Mouse (Mus musculus) frontal cortex, postnatal 10 days (tissue): ENCODE results near the gene Inhbe.
"Not testable (repeated sequence)": the region's sequence is repeated elsewhere in the genome, so short reads cannot be mapped to it uniquely, and the experiment has no call there.

Source experiments
- DNase-seq, 2 experiments: peaks; one replicate each; pipeline ENCODE4 v3.0.0; 2022; ENCODE audit warnings: low spot score in 2 of 2, mixed read lengths in 1 of 2

Inhbe gene

DNA sequence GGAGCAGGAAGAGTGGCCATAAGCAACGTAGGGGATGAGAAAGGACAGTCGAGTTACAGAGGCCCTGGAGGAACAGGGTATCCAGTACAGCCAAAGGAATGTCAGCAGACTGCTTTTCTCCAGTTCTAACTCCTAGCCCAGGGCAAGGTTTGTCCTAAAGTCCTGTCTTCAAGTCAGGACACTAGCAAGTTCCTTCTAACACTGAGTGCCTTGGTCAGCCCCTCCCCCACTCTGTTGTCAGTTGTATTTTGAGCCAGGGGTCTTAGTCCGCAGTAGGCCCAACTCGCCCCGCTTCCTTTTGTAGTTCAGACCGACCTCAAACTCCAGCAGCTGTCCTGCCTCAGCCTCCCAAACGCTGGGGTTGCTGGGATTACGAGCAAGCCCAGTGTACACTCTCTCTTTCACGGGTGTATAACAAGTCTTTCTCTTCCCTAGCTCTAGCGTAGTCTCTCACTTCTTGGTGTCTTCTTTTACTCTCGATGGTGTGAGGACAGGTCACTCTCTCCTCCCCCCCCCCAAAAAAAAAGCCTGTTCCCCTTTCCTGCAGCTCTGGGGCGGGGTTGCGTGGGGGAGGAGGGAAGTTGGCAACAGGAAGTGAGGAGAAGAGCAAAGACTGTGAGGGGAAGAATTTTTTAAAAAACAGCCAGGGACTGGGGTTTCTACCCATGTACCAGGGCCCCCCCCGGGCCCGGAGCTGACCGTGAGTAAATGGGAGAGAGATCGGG, 30.9 kb downstream of the Inhbe start:
- DNase-seq, result no peak

DNA sequence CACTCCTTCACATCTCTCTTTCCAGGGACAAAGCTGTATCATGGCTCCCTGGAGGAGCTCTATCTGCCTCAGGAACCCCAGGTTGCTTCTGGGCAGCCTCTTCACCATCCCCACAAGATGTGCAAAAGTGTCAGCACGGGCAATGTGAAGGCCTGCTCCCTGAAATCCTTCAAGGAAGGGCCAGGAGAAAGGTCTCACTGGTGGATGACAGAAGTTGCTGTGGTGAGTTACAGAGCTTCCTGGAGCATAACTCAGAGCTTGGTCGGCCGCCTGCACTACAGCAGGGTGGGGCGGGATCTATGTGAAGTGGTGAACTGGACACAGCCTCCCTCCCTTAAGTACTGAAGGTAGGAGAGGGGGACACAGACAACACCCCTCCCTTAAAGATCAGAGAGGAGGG, 31.5 kb downstream of the Inhbe start:
- no peak for DNase-seq

DNA sequence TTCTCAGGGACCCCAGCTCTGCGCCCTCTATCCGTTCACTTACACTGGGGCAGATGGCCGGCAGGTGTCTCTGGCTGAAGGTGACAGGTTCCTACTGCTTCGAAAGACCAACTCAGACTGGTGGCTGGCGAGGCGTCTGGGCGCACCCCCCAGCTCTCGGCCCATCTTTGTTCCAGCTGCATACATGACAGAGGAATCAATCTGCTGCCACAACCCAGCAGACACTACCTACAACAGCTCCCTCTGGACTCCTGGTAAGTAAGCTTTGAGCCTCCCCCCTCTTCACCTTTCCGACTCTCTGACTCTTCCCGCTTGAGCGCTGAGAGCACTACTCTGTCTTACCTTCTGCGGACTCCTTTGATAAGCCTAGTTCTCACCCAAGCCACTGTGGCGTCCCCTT, 32.0 kb downstream of the Inhbe start:
- DNase-seq, result no peak

DNA sequence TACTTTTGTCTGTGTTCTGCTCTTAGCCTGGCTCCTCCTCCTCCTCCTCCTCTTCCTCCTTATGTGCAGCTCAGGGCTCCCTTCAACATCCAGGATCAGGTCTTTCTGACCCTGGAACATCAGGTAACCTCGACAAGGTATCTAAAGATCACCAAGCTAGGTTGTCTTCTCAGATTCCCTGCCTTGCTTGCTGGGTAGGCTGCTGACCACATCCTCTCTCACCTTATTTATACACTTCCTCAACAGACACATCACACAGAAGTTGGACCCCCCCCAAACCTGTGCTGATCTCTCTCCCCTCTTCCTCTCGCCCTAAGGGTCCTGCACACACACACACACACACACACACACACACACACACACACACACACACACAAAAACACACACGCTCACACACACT, 32.6 kb downstream of the Inhbe start, which contains the start of gene Arhgap9:
TSS of gene Arhgap9 (plus strand) at position 344 of the 400 bp plus-strand sequence.
- no peak for DNase-seq

DNA sequence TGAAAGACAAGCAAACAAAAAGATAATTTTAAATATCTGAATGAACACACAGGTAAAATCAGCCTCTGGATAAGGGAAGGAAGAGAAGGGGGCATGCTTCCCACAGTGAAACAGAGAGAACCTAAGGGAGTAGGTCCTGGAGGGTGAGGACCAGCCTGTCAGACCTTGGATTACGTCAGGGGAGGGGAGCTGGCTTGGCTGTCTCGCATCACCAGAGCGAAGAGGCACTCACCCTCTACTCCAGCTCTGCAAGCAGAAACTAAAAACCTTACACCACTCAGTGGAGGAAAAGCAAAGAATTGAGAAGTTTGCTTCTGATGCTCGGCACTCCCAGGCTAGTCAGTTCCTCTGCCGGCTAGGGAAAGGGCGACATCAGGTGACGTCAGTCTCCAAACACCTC, 34.2 kb downstream of the Inhbe start:
- no peak for DNase-seq

DNA sequence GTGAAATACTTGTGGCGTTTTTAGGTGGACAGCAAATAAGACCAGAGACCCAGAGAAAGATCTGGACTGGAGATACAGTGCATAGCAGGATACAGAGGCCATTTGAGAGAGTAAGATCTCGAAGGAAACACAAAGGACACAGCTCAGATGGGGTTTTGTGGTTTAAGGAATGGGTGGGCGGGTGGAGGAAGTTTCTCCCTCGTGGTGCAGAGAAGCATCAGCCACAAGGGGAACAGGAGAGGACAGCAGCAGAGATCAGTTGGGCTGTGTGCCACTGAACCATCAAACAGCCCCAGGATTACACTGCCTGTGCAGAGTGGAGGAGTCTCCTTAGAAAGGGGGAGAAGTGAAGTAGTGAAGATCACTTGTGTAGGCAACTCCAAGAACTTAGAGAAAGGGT, 36.2 kb downstream of the Inhbe start:
- no peak for DNase-seq

DNA sequence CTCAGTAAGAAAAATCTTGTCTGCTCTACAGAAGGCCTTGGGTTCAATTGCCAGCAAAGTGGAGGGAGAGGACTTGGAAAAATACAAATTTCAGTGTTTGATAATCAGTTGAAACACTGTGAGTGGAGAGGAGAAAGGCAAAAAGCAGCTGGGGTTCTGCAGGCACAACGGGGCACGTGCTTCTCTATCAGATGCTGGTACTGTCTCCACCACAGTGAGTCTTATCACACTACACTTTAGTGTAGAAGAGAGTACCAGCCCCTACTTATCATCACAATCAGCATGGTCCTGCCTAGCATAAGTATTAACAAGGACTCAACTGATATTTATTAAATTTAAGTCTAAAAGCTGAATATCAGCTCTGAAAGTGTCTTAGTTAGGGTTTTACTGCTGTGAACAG, 36.9 kb downstream of the Inhbe start:
- DNase-seq, result no peak

DNA sequence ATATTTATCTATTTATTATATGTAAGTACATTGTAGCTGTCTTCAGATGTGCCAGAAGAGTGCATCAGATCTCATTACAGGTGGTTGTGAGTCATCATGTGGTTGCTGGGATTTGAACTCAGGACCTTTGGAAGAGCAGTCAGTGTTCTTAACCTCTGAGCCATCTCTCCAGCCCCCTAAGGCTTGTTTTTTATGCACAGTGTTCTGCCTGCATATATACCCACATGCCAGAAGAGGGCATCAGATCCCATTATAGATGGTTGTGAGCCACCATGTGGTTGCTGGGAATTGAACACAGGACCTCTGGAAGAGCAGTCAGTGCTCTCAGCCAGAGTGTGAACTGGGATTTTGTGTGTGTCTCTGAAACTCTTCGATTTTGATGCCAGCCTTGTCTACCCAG, 39.3 kb downstream of the Inhbe start:
- not testable (repeated sequence) for DNase-seq

DNA sequence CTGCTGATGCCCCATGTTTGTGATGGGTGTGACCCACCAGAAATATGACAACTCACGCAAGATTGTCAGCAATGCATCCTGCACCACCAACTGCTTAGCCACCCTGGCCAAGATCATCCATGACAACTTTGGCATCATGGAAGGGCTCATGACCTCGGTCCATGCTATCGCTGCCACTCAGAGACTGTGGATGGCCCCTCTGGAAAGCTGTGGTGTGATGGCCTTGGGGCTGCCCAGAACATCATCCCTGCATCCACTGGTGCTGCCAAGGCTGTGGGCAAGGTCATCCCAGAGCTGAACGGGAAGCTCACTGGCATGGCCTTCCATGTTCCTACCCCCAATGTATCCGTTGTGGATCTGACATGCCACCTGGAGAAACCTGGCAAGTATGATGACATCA, 40.7 kb downstream of the Inhbe start:
- DNase-seq, result not testable (repeated sequence)

DNA sequence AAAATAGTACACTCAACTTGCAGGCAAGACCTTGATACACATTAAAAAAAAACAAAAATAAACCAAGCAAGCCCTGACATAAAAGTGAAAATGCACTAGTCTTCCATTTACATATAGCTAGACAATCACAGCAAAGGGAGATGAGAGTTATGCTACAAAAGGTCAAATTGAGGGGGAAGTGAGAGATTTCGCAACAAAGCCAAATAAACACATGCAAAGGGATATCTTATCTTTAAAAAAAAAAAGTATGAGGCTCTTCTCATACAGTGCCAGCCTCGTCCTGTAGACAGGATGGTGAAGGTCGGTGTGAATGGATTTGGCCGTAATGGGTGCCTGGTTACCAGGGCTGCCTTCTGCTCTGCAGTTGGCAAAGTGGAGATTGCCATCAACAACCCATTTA, 41.4 kb downstream of the Inhbe start:
- no peak for DNase-seq

DNA sequence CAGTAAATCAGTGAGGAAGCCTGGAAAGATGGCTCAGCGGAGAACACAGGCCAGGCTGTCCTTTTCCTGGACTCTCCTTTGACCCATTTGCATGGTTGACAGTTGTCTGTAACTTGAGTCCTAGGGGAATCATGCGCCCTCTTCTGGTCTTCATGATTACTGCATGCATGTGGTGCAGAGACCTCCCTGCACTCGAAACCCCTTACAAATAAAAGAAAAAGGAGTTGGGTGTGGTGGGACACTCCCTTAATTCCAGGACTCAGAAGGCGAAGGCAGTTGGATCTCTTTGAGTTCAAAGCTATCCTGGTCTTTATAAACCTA, 41.9 kb downstream of the Inhbe start:
- peak; percentile 48 to 75 for DNase-seq

DNA sequence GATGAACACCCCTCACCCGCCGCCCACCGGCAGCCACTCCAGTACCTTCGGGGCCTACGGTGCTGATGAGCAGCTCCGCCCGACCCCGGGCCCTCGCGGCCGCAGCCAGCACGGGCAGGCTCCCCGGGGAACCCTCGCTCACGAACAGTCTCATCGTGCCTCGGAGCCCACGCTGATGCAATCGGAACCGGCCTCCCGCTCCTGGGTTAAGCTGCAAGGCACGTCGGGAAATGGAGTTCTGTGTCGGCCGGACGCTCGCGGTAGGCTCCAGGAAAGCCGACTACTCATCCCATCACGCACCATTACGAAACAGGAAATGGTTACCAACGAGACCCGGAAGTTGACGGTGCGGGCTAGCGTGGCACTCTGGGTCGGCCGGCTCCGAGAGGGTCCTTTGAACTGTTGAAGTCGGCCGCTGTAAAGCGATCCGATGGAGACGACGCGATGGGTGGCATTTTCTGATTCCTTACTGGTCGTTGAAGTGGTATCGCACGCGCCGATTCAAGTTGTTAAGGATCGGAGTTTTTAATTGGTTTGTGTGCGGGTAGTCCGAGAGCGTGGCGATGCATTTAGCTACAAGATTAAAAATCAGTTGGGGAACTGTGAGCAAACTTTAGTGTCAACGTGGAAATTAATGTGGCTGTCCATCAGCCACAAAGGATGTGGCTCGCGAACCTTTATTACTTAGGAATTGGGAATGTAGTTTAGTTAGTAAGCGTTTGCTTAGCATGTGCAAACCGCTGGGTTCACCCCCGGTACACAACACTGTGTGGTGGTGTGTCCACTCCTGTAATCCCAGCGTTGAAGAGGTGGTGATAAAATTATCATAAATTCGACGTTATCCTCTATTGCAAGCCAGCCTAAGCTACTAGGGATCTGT, 42.5 kb downstream of the Inhbe start, which contains the start of gene Mars:
TSS of gene Mars (minus strand) at position 311 of the 880 bp plus-strand sequence.
- peak; percentile 88 to 91 for DNase-seq

DNA sequence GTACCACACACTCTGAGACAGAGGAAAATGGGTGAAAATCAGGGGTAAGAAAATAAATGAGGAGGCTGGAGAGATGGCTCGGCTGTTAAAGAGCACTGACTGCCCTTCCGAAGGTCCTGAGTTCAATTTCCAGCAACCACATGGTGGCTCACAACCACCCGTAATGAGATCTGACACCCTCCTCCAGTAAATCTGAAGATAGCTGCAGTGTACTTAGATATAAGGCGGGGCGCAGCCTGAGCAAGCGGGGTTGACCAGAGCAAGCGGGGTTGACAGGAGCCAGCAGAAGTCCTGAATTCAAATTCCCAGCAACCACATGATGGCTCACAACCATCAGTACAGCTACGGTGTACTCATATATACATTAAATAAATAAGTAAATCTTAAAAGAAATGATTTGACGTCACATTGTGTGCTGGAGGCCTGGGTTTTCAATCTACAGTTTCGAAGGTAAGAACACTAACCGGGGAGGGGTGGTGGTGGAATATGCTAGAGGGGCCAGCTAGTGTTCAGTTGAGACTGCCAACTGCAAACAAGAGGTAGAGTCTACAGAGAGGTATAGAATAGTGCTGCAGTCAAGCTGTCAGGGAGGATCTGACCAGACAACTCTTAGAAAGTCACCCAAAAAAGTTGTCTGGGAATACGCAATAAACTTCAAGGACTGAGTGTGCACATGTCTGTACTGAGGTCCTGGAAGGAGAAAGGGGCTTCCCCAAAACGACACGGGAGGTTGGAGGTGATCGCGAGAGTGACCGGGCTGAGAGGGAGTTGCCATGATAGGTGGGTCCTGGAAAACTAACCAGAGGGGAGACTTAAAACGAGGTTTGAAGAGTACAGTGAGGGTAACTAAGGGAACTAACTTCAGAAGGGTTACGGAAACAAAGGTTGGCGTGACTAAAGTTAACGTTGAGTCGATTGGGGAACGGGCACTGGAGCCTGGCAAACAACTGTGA, 43.4 kb downstream of the Inhbe start:
- DNase-seq, result no peak

DNA sequence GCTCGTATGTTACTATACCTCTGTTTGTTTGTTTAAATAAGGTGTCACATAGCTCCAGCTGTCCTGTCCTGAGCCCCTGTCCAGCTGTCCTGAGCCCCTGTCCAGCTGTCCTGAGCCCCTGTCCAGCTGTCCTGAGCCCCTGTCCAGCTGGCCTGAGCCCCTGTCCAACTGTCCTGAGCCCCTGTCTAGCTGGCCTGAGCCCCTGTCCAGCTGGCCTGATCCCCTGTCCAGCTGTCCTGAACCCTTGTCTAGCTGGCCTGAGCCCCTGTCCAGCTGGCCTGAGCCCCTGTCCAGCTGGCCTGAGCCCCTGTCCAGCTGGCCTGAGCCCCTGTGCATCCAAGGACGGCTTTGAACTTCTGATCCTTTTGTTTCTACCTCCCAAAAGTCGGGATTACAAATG, 45.0 kb downstream of the Inhbe start:
- not testable (repeated sequence) for DNase-seq

DNA sequence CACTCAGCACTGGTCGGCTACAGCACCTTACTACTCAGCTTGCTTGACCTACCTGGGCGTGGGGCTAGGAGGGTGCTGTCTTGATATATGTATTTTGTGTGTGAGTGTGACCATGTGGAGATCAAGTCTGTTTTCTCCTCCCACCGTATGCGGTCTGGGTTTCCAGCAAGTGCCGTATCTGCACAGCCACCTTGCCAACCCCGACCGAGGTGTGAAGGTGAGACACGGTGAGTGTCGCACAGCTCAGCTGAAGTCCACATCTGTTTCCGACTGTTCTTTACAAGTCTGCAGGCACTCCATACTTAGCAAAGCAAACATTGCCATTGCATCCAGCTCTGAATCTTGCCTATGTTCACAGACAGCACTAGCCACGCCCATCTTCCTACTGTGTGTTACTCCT, 51.1 kb downstream of the Inhbe start:
- DNase-seq, result no peak

DNA sequence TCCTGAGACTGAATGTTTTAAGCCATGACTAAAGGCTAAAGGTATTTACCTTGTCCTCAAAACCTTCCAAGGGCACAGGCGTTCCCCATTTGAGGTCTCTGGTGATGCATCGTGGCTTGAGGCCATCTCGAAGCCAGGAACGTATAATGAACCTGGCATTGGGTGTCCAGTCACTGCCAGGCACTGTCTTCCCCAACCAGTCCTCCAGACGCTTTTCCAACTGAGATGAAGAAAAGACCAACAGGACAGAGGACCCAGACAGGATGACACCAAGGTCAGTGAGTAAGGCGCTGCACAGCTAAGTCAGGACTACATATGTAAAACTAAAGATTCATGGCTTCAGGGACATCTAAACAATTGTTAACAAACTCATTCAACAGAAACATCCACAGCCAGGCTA, 53.9 kb downstream of the Inhbe start:
- no peak for DNase-seq
